Mouse (Mus musculus): ENCODE measurements at regions not wholly inside any gene's neighbourhood (a gene's known extent, or its start where the extent isn't known, plus 50 kb on each side); places are given as distances from the start of the nearest gene placed in this dataset.

GRCm38 (mm10) chr12:44145321-44145720, 64.8 kb downstream of the Dnajb9 start:
- no peak overlapping the region for H3K9ac ChIP-seq (replicated peaks)
- H3K27ac ChIP-seq = no peak overlapping the region
- WGBS = 87% methylated on average over 2 of the region's 2 CpGs
- H3K4me3 ChIP-seq (replicated peaks) = no peak overlapping the region
- ATAC-seq (ENCODE audit: insufficient number of reproducible peaks, insufficient read depth, low FRiP score, low TSS enrichment, low read depth) = no peak
- no peaks in the 10 kb centered on the region for H3K4me1 ChIP-seq (replicated peaks)
- no peak overlapping the region for H3K4me2 ChIP-seq
- H3K36me3 ChIP-seq = no peaks in the 10 kb centered on the region
- peaks cover 4% of the 10 kb centered on the region; the same call in 1 of the 2 replicates for H3K9me3 ChIP-seq
- no peaks in the 10 kb centered on the region for H3K27me3 ChIP-seq

- whole genome bisulfite sequencing = 87% methylated on average over 1 of the region's 1 CpGs
- Histone ChIP-seq H3K36me3 (no peaks in the 10 kb centered on the region), H3K9me3 (no peaks in the 10 kb centered on the region), H3K4me1 (replicated peaks) (no peaks in the 10 kb centered on the region), H3K27me3 (no peaks in the 10 kb centered on the region), H3K9ac (replicated peaks) (no peak overlapping the region), H3K4me2 (no peak overlapping the region), H3K4me3 (replicated peaks) (no peak overlapping the region), H3K27ac (no peak overlapping the region)
- ATAC-seq (ENCODE audit: insufficient number of reproducible peaks, insufficient read depth, low FRiP score, low TSS enrichment, low read depth) = no peak
Observed at GRCm38 (mm10) chr12:44139026-44139425, 71.1 kb downstream of the Dnajb9 start.

GRCm38 (mm10) chr12:44128874-44129273, 81.3 kb downstream of the Dnajb9 start:
- no peak for ATAC-seq (ENCODE audit: insufficient number of reproducible peaks, insufficient read depth, low FRiP score, low TSS enrichment, low read depth)
- Histone ChIP-seq H3K9ac (replicated peaks) (no peak overlapping the region), H3K9me3 (no peaks in the 10 kb centered on the region), H3K27ac (no peak overlapping the region), H3K4me1 (replicated peaks) (no peaks in the 10 kb centered on the region), H3K4me2 (no peak overlapping the region), H3K27me3 (no peaks in the 10 kb centered on the region), H3K4me3 (replicated peaks) (no peak overlapping the region), H3K36me3 (no peaks in the 10 kb centered on the region)
- 92% methylated on average over 8 of the region's 8 CpGs for WGBS

- Histone ChIP-seq H3K36me3 (no peaks in the 10 kb centered on the region), H3K4me3 (replicated peaks) (no peak overlapping the region), H3K9me3 (no peaks in the 10 kb centered on the region), H3K9ac (replicated peaks) (no peak overlapping the region), H3K27me3 (no peaks in the 10 kb centered on the region), H3K4me1 (replicated peaks) (no peaks in the 10 kb centered on the region), H3K4me2 (no peak overlapping the region), H3K27ac (no peak overlapping the region)
- 51% methylated on average over 2 of the region's 2 CpGs for WGBS
- no peak for ATAC-seq (ENCODE audit: insufficient number of reproducible peaks, insufficient read depth, low FRiP score, low TSS enrichment, low read depth)
Observed at GRCm38 (mm10) chr12:44105085-44105484, 105.0 kb downstream of the Dnajb9 start.

GRCm38 (mm10) chr12:44099188-44099587, 110.9 kb downstream of the Dnajb9 start:
- Histone ChIP-seq H3K4me1 (replicated peaks) (no peaks in the 10 kb centered on the region), H3K4me3 (replicated peaks) (no peak overlapping the region), H3K9me3 (no peaks in the 10 kb centered on the region), H3K9ac (replicated peaks) (no peak overlapping the region), H3K4me2 (no peak overlapping the region), H3K27ac (no peak overlapping the region), H3K27me3 (no peaks in the 10 kb centered on the region), H3K36me3 (no peaks in the 10 kb centered on the region)
- ATAC-seq (ENCODE audit: insufficient number of reproducible peaks, insufficient read depth, low FRiP score, low TSS enrichment, low read depth) = no peak
- WGBS = 81% methylated on average over 1 of the region's 1 CpGs

GRCm38 (mm10) chr12:44071766-44072165, 138.4 kb downstream of the Dnajb9 start:
- Histone ChIP-seq H3K36me3 (no peaks in the 10 kb centered on the region), H3K9me3 (no peaks in the 10 kb centered on the region), H3K4me1 (replicated peaks) (no peaks in the 10 kb centered on the region), H3K4me3 (replicated peaks) (no peak overlapping the region), H3K4me2 (no peak overlapping the region), H3K27me3 (no peaks in the 10 kb centered on the region), H3K27ac (no peak overlapping the region), H3K9ac (replicated peaks) (no peak overlapping the region)
- WGBS = 87% methylated on average over 5 of the region's 5 CpGs
- ATAC-seq (ENCODE audit: insufficient number of reproducible peaks, insufficient read depth, low FRiP score, low TSS enrichment, low read depth) = no peak

- Histone ChIP-seq H3K27ac (no peak overlapping the region), H3K27me3 (no peaks in the 10 kb centered on the region), H3K4me2 (no peak overlapping the region), H3K9ac (replicated peaks) (no peak overlapping the region), H3K9me3 (no peaks in the 10 kb centered on the region), H3K36me3 (no peaks in the 10 kb centered on the region), H3K4me1 (replicated peaks) (no peaks in the 10 kb centered on the region), H3K4me3 (replicated peaks) (no peak overlapping the region)
- WGBS = 92% methylated on average over 2 of the region's 2 CpGs
- no peak for ATAC-seq (ENCODE audit: insufficient number of reproducible peaks, insufficient read depth, low FRiP score, low TSS enrichment, low read depth)
Observed at GRCm38 (mm10) chr12:44056493-44057163, 153.5 kb downstream of the Dnajb9 start.

GRCm38 (mm10) chr12:44045806-44046205, 164.3 kb downstream of the Dnajb9 start:
- WGBS = 53% methylated on average over 2 of the region's 2 CpGs
- no peaks in the 10 kb centered on the region for H3K27me3 ChIP-seq
- no peaks in the 10 kb centered on the region for H3K4me1 ChIP-seq (replicated peaks)
- H3K4me3 ChIP-seq (replicated peaks) = no peak overlapping the region
- H3K4me2 ChIP-seq = no peak overlapping the region
- H3K9me3 ChIP-seq = no peaks in the 10 kb centered on the region
- H3K36me3 ChIP-seq = no peaks in the 10 kb centered on the region
- H3K27ac ChIP-seq = no peak overlapping the region
- ATAC-seq (ENCODE audit: insufficient number of reproducible peaks, insufficient read depth, low FRiP score, low TSS enrichment, low read depth) = no peak
- no peak overlapping the region for H3K9ac ChIP-seq (replicated peaks)

- no peak overlapping the region for H3K4me2 ChIP-seq
- ATAC-seq (ENCODE audit: insufficient number of reproducible peaks, insufficient read depth, low FRiP score, low TSS enrichment, low read depth) = no peak
- H3K27ac ChIP-seq = no peak overlapping the region
- no peak overlapping the region for H3K9ac ChIP-seq (replicated peaks)
- H3K27me3 ChIP-seq = no peaks in the 10 kb centered on the region
- H3K36me3 ChIP-seq = no peaks in the 10 kb centered on the region
- H3K9me3 ChIP-seq = no peaks in the 10 kb centered on the region
- WGBS = 79% methylated on average over 14 of the region's 14 CpGs
- H3K4me1 ChIP-seq (replicated peaks) = no peaks in the 10 kb centered on the region
- no peak overlapping the region for H3K4me3 ChIP-seq (replicated peaks)
Observed at GRCm38 (mm10) chr12:44044388-44045105, 165.6 kb downstream of the Dnajb9 start.

GRCm38 (mm10) chr12:44006795-44007194, 203.3 kb downstream of the Dnajb9 start:
- Histone ChIP-seq H3K9ac (replicated peaks) (no peak overlapping the region), H3K27me3 (no peaks in the 10 kb centered on the region), H3K4me3 (replicated peaks) (no peak overlapping the region), H3K4me2 (no peak overlapping the region), H3K36me3 (no peaks in the 10 kb centered on the region), H3K4me1 (replicated peaks) (no peaks in the 10 kb centered on the region), H3K27ac (no peak overlapping the region), H3K9me3 (no peaks in the 10 kb centered on the region)
- no peak for ATAC-seq (ENCODE audit: insufficient number of reproducible peaks, insufficient read depth, low FRiP score, low TSS enrichment, low read depth)
- WGBS = 64% methylated on average over 2 of the region's 2 CpGs

- Histone ChIP-seq H3K4me3 (replicated peaks) (no peak overlapping the region), H3K9ac (replicated peaks) (no peak overlapping the region), H3K4me2 (no peak overlapping the region), H3K27me3 (no peaks in the 10 kb centered on the region), H3K36me3 (no peaks in the 10 kb centered on the region), H3K9me3 (no peaks in the 10 kb centered on the region), H3K4me1 (replicated peaks) (no peaks in the 10 kb centered on the region), H3K27ac (no peak overlapping the region)
- WGBS = 23% methylated on average over 1 of the region's 1 CpGs
- ATAC-seq (ENCODE audit: insufficient number of reproducible peaks, insufficient read depth, low FRiP score, low TSS enrichment, low read depth) = no peak
Observed at GRCm38 (mm10) chr12:43983548-43983947, 226.6 kb downstream of the Dnajb9 start.

- Histone ChIP-seq H3K36me3 (no peaks in the 10 kb centered on the region), H3K27me3 (no peaks in the 10 kb centered on the region), H3K4me1 (replicated peaks) (no peaks in the 10 kb centered on the region), H3K4me2 (no peak overlapping the region), H3K4me3 (replicated peaks) (no peak overlapping the region), H3K9ac (replicated peaks) (no peak overlapping the region), H3K9me3 (no peaks in the 10 kb centered on the region), H3K27ac (no peak overlapping the region)
- ATAC-seq (ENCODE audit: insufficient number of reproducible peaks, insufficient read depth, low FRiP score, low TSS enrichment, low read depth) = no peak
- 64% methylated on average over 1 of the region's 1 CpGs for WGBS
Observed at GRCm38 (mm10) chr12:43963973-43964372, 246.2 kb downstream of the Dnajb9 start.

Measured in limb, embryonic 12.5 days (tissue).